Mouse (Mus musculus): ENCODE measurements around the gene Scamp1.
"Not testable (repeated sequence)": the region's sequence is repeated elsewhere in the genome, so short reads cannot be mapped to it uniquely, and the experiment has no call there.

Gene Scamp1

GRCm38 (mm10) chr13:94285281-94285871, at the start of gene Scamp1:
Scamp1 (minus strand) TSS chr13:94285857.
- peak; percentile 64 to 68 for DNase-seq (ENCODE audit: low spot score in 2 of 2)

GRCm38 (mm10) chr13:94330392-94330979, 44.8 kb upstream of the Scamp1 start:
- no peak for DNase-seq (ENCODE audit: low spot score in 2 of 2)

DNA sequence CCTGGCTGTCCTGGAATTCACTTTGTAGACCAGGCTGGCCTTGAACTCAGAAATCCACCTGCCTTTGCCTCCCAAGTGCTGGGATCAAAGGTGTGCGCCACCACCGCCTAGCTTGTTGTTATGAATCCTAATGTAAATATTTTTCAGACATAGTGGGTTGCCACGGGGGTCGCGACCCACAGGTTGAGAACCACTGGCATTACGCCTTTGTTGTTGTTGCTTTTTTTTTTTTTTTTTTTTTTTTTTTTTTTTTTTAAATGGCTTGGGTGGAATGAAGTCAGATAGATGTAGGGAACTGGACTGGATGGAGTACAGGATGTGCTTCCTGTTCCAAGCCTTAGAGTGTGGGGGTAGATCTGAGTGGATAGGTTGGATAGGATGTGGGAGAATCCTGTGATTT, 43.3 kb upstream of the Scamp1 start:
- not testable (repeated sequence) for DNase-seq (ENCODE audit: low spot score in 2 of 2)

DNA sequence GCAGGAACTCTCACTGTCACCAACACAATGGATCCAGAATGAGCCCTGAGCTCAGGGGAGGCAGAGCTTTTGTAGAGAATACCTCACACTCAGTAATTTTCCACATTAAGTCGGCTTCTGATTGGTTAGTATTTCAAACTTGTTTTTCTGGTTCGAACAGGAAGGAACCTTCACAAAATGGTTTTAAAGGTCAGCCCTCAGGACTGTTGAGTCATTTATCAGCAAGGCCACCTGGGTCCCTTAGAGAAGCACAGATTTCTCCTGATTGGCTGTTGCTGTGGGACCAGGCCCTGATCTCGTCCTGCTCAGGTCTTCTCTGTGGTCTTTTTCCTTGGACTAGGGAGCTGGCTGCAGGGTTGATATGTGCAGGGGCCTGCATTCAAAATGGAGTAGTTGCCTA, 42.4 kb upstream of the Scamp1 start:
- no peak for DNase-seq (ENCODE audit: low spot score in 2 of 2)

- DNase-seq (ENCODE audit: low spot score in 2 of 2), result no peak
Measured at GRCm38 (mm10) chr13:94322475-94322874, 36.8 kb upstream of the Scamp1 start.

DNA sequence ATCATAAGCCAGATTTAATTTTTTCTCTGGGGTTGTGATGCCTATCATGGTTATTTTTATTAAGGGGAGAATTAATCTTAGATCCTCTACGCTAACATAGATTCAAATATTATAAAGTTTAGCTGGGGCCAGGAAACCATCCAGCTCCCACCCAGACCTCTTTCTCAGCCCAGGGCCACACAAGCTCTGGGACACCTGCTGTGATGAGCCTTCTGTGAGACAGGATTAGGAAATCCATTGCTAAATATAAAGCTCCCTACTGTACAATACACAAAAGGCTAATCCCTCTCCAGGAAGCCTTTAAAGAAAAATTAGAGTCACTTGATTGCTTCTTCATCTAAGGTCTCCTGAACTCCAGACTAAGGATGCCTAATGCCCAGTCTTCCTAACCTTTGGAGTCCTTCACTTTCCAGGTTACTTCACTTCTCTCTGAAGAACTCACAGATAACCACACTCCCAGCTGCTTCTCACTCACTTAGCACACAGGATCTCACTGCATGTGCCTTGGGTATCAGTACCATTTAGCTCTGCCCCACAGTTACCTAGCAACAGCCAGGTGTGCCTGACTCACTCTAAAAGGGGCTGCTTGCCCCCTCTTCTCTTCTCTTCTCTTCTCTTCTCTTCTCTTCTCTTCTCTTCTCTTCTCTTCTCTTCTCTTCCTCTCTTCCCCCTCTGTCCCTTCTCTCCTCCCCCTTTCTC, 35.6 kb upstream of the Scamp1 start:
- no peak for DNase-seq (ENCODE audit: low spot score in 2 of 2)

DNA sequence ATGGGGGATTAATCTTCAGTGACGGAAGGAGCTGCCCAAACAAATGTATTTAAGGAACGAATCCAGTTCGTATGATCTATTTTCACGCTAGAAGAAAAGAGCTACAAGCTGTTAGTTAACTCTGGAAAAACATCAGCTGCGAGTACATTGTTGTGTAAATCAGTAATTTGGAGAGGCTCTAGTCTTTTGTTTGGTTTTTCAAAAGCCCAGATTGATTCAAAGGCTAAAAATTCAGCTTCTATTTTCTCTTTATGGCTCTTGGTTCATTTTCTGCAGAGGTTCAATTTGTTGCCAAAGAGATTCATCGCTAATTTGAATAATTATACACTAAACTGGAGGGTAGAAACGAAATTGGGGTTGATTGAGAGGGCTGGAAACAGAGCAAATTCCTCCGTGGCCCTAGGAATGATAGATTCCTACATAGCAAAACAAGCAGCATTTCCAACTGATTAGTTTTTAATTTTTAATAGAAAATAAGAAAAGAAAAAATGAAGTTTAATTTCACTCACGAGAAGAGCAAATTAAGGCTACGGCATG, 31.4 kb upstream of the Scamp1 start:
- no peak for DNase-seq (ENCODE audit: low spot score in 2 of 2)

GRCm38 (mm10) chr13:94312812-94313211, 27.2 kb upstream of the Scamp1 start:
- not testable (repeated sequence) for DNase-seq (ENCODE audit: low spot score in 2 of 2)

- no peak for DNase-seq (ENCODE audit: low spot score in 2 of 2)
Measured at GRCm38 (mm10) chr13:94308279-94308678, 22.6 kb upstream of the Scamp1 start.

DNA sequence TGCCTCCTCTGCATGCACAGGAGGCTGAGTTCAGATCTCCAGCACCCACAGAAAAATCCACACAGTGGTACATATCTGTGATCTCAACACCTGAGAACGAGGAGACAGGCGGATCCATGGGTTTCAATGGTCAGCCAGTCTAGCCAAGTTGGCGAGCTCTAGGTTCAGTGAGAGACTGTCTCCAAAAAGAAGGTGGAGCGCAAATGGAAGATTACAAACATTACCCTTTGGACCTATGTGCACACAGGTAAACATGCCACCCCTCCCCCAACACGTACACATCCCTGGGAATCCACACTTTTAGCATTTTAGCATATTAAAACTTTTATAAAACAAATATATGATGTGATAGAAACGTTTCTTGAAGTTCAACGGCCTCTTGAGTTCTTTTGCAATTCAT, 21.9 kb upstream of the Scamp1 start:
- DNase-seq (ENCODE audit: low spot score in 2 of 2), result no peak

DNA sequence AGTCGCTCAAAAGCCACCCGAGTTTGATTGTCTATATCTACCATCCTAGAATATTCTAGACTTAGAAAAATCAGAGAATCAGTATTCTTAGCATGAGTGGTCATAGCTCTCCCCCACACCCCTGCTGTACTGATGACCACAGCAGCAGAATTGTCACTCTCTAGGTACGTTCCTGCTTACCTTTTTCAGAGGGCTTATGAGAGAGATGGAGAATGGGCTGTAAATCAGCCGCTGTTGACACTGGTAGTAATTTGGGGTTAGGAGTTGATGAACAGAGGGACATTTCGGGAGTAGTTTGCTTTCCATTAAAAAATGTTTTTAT, 21.3 kb upstream of the Scamp1 start:
- DNase-seq (ENCODE audit: low spot score in 2 of 2), result no peak

DNA sequence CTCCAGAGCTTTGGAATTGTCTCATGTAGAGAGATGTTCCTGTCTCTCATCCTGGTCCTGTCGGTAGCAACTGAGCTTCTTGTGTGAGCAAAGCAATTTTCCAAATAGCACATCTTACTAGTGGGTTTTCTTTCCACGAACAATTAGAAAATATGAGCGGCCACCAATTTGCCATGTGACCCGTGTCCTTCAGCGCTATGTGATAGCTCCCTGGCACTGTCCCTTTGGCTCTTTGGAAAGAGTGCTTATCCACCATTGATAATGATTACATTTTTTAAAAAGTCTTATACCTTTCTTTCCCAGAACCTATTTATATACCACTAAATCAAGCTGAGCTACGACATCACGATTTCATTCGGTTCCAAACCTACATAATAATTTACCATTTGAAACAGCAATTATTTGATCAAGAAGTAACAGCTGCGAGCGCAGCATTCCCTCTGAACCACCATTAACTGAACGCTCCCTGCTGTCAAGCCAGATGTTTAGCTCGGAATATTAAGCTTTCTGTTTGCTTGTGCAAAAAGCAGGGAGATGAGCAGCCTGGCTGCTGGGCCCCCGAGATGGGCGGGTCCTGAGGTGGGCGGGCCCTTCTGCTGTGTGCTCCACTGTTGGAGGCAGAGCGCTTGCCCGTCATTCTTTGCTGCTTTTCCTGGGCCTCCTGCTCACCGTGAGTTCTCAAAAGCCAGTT, 20.8 kb upstream of the Scamp1 start:
- DNase-seq (ENCODE audit: low spot score in 2 of 2), result no peak

DNA sequence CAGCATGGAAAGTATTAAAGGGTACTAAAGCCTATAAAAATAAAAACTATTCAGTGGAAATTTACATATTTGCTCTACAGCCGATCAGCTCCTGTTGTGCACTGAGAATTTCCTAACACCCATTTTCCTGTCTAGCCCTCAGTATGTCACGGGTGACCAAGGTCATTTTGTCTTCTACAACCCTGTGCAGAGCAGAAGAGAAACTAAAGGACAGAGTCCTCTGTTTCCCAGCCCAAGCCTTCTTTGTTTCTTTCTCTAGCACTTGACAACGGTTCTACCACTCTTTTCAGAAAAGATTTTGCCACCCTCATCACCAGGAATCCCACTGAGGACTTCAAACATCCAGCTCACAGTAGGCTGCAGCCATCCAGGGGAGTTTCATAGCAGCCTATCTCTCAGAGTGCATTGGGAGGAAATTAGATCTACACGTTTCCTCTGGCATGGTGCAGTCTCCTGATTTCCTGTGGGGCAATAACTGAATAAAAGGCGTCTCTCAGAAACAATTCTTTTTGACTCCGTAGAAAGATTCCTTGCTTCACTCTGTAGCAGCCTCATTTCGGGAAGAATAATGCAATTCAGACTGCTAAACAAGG, 15.4 kb upstream of the Scamp1 start:
- DNase-seq (ENCODE audit: low spot score in 2 of 2), result no peak

GRCm38 (mm10) chr13:94300232-94300631, 14.6 kb upstream of the Scamp1 start:
- no peak for DNase-seq (ENCODE audit: low spot score in 2 of 2)

DNA sequence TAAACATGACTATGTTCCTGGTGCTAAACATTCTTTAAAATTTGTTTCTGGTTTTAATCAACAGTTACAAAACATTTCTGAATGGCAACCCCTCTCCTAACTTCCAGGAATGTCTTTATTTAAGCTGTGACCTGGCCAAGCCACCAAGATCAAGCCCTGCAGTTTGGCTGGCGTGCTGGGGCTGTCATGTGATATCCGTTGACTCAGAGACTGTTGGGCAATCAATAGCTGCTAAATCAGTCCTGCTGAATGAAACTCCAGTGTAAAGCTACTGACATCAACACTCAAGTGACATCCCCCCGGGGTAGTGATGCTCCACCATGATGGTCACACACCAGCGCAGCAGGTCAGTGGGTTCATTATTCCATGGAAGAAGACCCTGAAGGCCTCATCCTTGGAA, 12.7 kb upstream of the Scamp1 start:
- no peak for DNase-seq (ENCODE audit: low spot score in 2 of 2)

- no peak for DNase-seq (ENCODE audit: low spot score in 2 of 2)
Measured at GRCm38 (mm10) chr13:94296371-94296770, 10.7 kb upstream of the Scamp1 start.

DNA sequence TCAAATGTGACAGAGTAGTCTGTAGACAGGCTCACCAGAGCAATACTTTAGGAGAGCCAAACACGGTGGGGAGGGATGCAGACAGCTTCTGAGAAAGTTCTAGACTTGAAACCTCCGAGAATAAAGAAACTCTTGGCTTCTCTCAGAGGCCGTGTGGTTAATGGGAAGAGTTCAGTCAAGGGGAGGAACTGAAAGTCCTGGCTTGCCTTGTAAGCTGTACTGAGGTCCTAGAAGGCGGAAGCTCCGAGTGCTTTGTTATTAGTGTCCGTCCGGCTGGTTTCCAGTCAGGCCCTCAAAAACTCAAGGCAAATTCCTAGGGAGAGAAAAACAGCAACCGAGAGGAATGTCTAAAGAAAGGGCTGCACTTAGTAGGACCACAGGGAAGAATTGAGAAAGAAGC, 10.3 kb upstream of the Scamp1 start:
- peak; percentile 9 to 23 for DNase-seq (ENCODE audit: low spot score in 2 of 2)

DNA sequence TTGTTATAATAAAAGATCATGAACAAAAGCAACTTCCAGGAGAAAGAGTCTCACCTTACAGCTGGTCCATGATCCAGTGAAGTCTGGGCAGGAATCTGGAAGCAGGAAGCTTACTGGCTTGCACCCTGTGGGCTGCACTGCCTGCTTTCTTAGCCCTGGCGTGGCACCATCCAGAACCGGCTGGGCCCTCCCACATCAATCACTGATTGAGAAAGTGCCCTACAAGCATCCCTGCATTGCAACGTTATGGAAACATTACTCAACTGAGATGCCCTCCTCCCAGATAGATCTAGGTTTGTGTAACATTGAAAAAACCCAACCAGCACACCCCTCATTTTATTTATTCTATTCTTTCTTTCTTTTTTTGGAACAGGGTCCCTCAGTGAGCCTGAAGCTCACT, 9.2 kb upstream of the Scamp1 start:
- DNase-seq (ENCODE audit: low spot score in 2 of 2), result no peak

- DNase-seq (ENCODE audit: low spot score in 2 of 2), result no peak
Measured at GRCm38 (mm10) chr13:94293911-94294310, 8.3 kb upstream of the Scamp1 start.

DNA sequence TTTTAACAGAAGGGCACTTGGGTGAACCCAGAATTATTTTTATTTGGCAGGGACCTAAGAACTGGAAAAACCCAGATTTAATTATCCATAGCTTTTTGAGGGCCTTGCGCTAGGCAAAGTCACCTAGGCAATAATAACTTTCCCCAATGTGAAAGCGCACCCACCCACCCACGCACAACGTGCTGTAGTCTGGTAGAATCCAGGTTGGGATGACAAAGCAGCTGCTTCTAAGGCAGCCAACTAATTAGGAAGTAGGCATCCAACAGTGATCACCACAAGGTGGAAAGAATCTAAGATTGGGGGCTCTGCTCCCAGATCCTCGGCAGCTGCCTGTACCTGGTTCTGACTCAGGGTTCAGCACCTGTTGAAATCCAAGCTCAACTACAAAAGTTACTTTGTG, 538 bp upstream of the Scamp1 start:
- DNase-seq (ENCODE audit: low spot score in 2 of 2), result no peak

DNA sequence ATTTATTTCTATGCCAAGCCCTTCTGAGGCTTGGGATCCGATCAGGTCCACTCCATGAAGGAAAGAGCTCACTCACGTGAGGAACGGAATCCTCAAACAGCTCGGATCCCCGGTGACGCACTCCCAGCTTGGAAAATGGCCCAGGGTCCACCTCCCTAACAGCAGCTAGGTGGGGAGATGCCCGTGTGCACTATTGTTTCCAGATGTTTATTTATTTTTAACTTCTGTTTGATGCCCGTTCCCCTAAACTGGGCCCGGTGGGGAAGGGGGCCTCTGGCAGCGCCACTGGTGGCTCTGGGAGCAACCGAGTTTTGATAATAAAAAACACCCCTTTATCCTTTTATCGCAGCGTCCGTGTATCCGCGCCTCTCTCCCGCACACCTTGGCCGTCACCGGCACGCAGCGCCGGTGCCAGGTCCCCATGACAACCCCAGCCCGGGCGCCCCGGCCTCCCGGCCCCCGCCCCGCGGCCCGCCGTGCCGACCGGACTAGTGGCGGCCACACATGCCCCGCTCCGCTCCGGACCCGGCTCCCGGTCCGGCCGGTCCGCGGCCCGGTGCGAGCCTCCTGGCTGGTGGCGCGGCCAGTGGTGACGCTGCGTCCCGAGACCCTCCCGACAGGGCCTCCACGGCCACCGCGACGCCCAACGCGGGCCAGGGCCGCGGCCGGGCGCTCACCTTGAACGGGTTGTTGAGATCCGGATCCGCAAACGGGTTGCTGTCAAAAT, 951 bp downstream of the Scamp1 start:
- no peak for DNase-seq (ENCODE audit: low spot score in 2 of 2)

DNA sequence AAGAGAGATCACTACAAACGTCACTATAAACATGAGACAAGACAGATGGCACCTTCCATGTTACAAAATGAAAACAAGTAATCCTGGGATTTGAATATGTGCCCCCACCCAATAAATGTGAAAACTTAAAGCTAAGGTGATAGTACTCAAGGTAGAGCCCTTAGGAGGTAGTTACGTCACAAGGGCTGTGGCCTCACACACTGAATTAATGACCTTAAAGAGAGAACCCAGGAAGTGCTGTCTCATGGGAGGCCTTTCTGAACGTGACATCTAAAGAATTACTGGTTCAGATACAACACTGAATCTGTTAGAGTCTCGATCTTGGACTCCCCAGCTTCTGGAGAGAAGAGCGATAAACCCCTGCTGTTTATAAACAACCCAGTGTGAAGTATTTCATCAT, 6.2 kb downstream of the Scamp1 start:
- DNase-seq (ENCODE audit: low spot score in 2 of 2), result no peak

All from spleen, postnatal 36 days (tissue).